Mouse (Mus musculus): ENCODE results near the gene Mgst2. TPM values are rescaled to one million over a fixed set of nuclear protein-coding genes. Genes with fewer than 3 reads are reported as not detected.

The Mgst2 gene
- 0.58 and 1.3 TPM in 2 replicates for polyA plus RNA-seq (2016; fragmentation: Nextera tagmentation; extraction: Ambion mirVana)

GRCm38 (mm10) chr3:51660060-51660459, at the start of gene Mgst2:
Gene Mgst2, plus strand, starts transcription at chr3:51660360.
- no peak within 1 kb of the TSS for H3K27ac ChIP-seq
- H3K4me3 ChIP-seq: no peak within 1 kb of the TSS
- H3K27me3 ChIP-seq: no peaks in the 10 kb centered on the region
- WGBS: 65% methylated on average over 4 of the region's 4 CpGs
- peaks cover 3% of the 10 kb centered on the region; the same call in 1 of the 2 replicates for H3K4me1 ChIP-seq
- no peak within 1 kb of the TSS for H3K4me2 ChIP-seq (replicated peaks)
- no peak within 1 kb of the TSS for H3K9ac ChIP-seq
- H3K9me3 ChIP-seq (replicated peaks): no peaks in the 10 kb centered on the region
- no peaks in the 10 kb centered on the region for H3K36me3 ChIP-seq
- no peak for ATAC-seq (ENCODE audit: low FRiP score)

GRCm38 (mm10) chr3:51611972-51612371, 48.2 kb upstream of the Mgst2 start:
- H3K4me2 ChIP-seq (replicated peaks): 0 out of 2 replicates have a peak overlapping the region, but pooled peaks have one; percentile 4
- H3K27me3 ChIP-seq: no peaks in the 10 kb centered on the region
- H3K27ac ChIP-seq: no peak overlapping the region
- no peak overlapping the region for H3K4me3 ChIP-seq
- H3K9ac ChIP-seq: no peak overlapping the region
- ATAC-seq (ENCODE audit: low FRiP score): no peak
- WGBS: 9% methylated on average over 6 of the region's 6 CpGs
- peaks cover 4% of the 10 kb centered on the region for H3K4me1 ChIP-seq
- no peaks in the 10 kb centered on the region for H3K9me3 ChIP-seq (replicated peaks)
- H3K36me3 ChIP-seq: no peaks in the 10 kb centered on the region

- Histone ChIP-seq H3K4me2 (replicated peaks) (no peak overlapping the region), H3K9ac (no peak overlapping the region), H3K4me1 (peaks cover 4% of the 10 kb centered on the region), H3K36me3 (no peaks in the 10 kb centered on the region), H3K27ac (no peak overlapping the region), H3K27me3 (no peaks in the 10 kb centered on the region), H3K4me3 (no peak overlapping the region), H3K9me3 (replicated peaks) (no peaks in the 10 kb centered on the region)
- WGBS: 87% methylated on average over 10 of the region's 10 CpGs
- ATAC-seq (ENCODE audit: low FRiP score): no peak
Observed at GRCm38 (mm10) chr3:51612398-51613356, 47.5 kb upstream of the Mgst2 start.

- ATAC-seq (ENCODE audit: low FRiP score): no peak
- H3K4me2 ChIP-seq (replicated peaks): no peak overlapping the region
Observed at GRCm38 (mm10) chr3:51614278-51614677, 45.9 kb upstream of the Mgst2 start.

GRCm38 (mm10) chr3:51623956-51624355, 36.2 kb upstream of the Mgst2 start:
- H3K36me3 ChIP-seq: no peaks in the 10 kb centered on the region
- H3K9ac ChIP-seq: no peak overlapping the region
- no peaks in the 10 kb centered on the region for H3K27me3 ChIP-seq
- ATAC-seq (ENCODE audit: low FRiP score): no peak
- H3K4me3 ChIP-seq: no peak overlapping the region
- no peaks in the 10 kb centered on the region for H3K9me3 ChIP-seq (replicated peaks)
- H3K27ac ChIP-seq: no peak overlapping the region
- H3K4me1 ChIP-seq: no peaks in the 10 kb centered on the region
- no peak overlapping the region for H3K4me2 ChIP-seq (replicated peaks)
- WGBS: 83% methylated on average over 2 of the region's 2 CpGs

More at GRCm38 (mm10) chr3:51614278-51614677, 45.9 kb upstream of the Mgst2 start:
- H3K27me3 ChIP-seq: no peaks in the 10 kb centered on the region
- H3K9ac ChIP-seq: no peak overlapping the region; the same call in 1 of the 2 replicates
- WGBS: 86% methylated on average over 13 of the region's 13 CpGs
- no peak overlapping the region for H3K4me3 ChIP-seq
- peaks cover 4% of the 10 kb centered on the region for H3K4me1 ChIP-seq
- H3K9me3 ChIP-seq (replicated peaks): no peaks in the 10 kb centered on the region
- H3K36me3 ChIP-seq: no peaks in the 10 kb centered on the region
- no peak overlapping the region for H3K27ac ChIP-seq

- Histone ChIP-seq H3K4me1 (no peaks in the 10 kb centered on the region), H3K9me3 (replicated peaks) (0 out of 2 replicates have a peak, but pooled peaks cover 9% of the 10 kb centered on the region), H3K27ac (no peak overlapping the region), H3K9ac (no peak overlapping the region), H3K4me2 (replicated peaks) (no peak overlapping the region), H3K36me3 (no peaks in the 10 kb centered on the region), H3K27me3 (no peaks in the 10 kb centered on the region), H3K4me3 (no peak overlapping the region)
- no peak for ATAC-seq (ENCODE audit: low FRiP score)
- 72% methylated on average over 3 of the region's 3 CpGs for WGBS
Observed at GRCm38 (mm10) chr3:51627741-51628140, 32.4 kb upstream of the Mgst2 start.

- Histone ChIP-seq H3K9me3 (replicated peaks) (0 out of 2 replicates have a peak, but pooled peaks cover 9% of the 10 kb centered on the region), H3K27ac (no peak overlapping the region), H3K4me3 (no peak overlapping the region), H3K4me2 (replicated peaks) (no peak overlapping the region), H3K4me1 (no peaks in the 10 kb centered on the region), H3K27me3 (no peaks in the 10 kb centered on the region), H3K9ac (no peak overlapping the region), H3K36me3 (no peaks in the 10 kb centered on the region)
- no peak for ATAC-seq (ENCODE audit: low FRiP score)
- whole genome bisulfite sequencing: 82% methylated on average over 3 of the region's 3 CpGs
Observed at GRCm38 (mm10) chr3:51628977-51629376, 31.2 kb upstream of the Mgst2 start.

- Histone ChIP-seq H3K27ac (no peak overlapping the region), H3K4me2 (replicated peaks) (no peak overlapping the region), H3K27me3 (no peaks in the 10 kb centered on the region), H3K9ac (no peak overlapping the region), H3K36me3 (no peaks in the 10 kb centered on the region), H3K9me3 (replicated peaks) (0 out of 2 replicates have a peak, but pooled peaks cover 9% of the 10 kb centered on the region), H3K4me1 (no peaks in the 10 kb centered on the region), H3K4me3 (no peak overlapping the region)
- no peak for ATAC-seq (ENCODE audit: low FRiP score)
- WGBS: 93% methylated on average over 1 of the region's 1 CpGs
Observed at GRCm38 (mm10) chr3:51630746-51631145, 29.4 kb upstream of the Mgst2 start.

- no peak overlapping the region for H3K9ac ChIP-seq
- ATAC-seq (ENCODE audit: low FRiP score): no peak
- H3K36me3 ChIP-seq: no peaks in the 10 kb centered on the region
- no peaks in the 10 kb centered on the region for H3K4me1 ChIP-seq
- 94% methylated on average over 4 of the region's 4 CpGs for WGBS
- H3K4me2 ChIP-seq (replicated peaks): no peak overlapping the region
- H3K27me3 ChIP-seq: no peaks in the 10 kb centered on the region
- H3K9me3 ChIP-seq (replicated peaks): 0 out of 2 replicates have a peak, but pooled peaks cover 9% of the 10 kb centered on the region
- no peak overlapping the region for H3K4me3 ChIP-seq
- no peak overlapping the region for H3K27ac ChIP-seq
Observed at GRCm38 (mm10) chr3:51631971-51632370, 28.2 kb upstream of the Mgst2 start.

GRCm38 (mm10) chr3:51634451-51634850, 25.7 kb upstream of the Mgst2 start:
- WGBS: 63% methylated on average over 1 of the region's 1 CpGs
- no peaks in the 10 kb centered on the region for H3K4me1 ChIP-seq
- no peak overlapping the region for H3K9ac ChIP-seq
- no peaks in the 10 kb centered on the region for H3K36me3 ChIP-seq
- H3K4me3 ChIP-seq: no peak overlapping the region
- no peak for ATAC-seq (ENCODE audit: low FRiP score)
- H3K9me3 ChIP-seq (replicated peaks): 0 out of 2 replicates have a peak, but pooled peaks cover 9% of the 10 kb centered on the region
- no peak overlapping the region for H3K4me2 ChIP-seq (replicated peaks)
- no peak overlapping the region for H3K27ac ChIP-seq
- H3K27me3 ChIP-seq: no peaks in the 10 kb centered on the region

- Histone ChIP-seq H3K27me3 (no peaks in the 10 kb centered on the region), H3K4me2 (replicated peaks) (no peak overlapping the region), H3K9me3 (replicated peaks) (0 out of 2 replicates have a peak, but pooled peaks cover 4% of the 10 kb centered on the region), H3K4me3 (no peak overlapping the region), H3K9ac (no peak overlapping the region), H3K27ac (no peak overlapping the region), H3K4me1 (no peaks in the 10 kb centered on the region), H3K36me3 (no peaks in the 10 kb centered on the region)
- WGBS: 88% methylated on average over 2 of the region's 2 CpGs
- no peak for ATAC-seq (ENCODE audit: low FRiP score)
Observed at GRCm38 (mm10) chr3:51635960-51636359, 24.2 kb upstream of the Mgst2 start.

GRCm38 (mm10) chr3:51636700-51637099, 23.5 kb upstream of the Mgst2 start:
- 87% methylated on average over 20 of the region's 20 CpGs for WGBS
- Histone ChIP-seq H3K4me3 (no peak overlapping the region), H3K27ac (no peak overlapping the region), H3K9ac (no peak overlapping the region), H3K36me3 (no peaks in the 10 kb centered on the region), H3K4me1 (no peaks in the 10 kb centered on the region), H3K9me3 (replicated peaks) (no peaks in the 10 kb centered on the region), H3K27me3 (no peaks in the 10 kb centered on the region), H3K4me2 (replicated peaks) (no peak overlapping the region)
- ATAC-seq (ENCODE audit: low FRiP score): no peak
